Mouse (Mus musculus) urinary bladder, postnatal 14 days (tissue): Measurements from ENCODE around the gene Kcnab3.

Source experiments
- DNase-seq: peaks from one replicate; pipeline ENCODE4 v3.0.0; 2021; ENCODE audit warnings: low spot score

Gene Kcnab3

DNA sequence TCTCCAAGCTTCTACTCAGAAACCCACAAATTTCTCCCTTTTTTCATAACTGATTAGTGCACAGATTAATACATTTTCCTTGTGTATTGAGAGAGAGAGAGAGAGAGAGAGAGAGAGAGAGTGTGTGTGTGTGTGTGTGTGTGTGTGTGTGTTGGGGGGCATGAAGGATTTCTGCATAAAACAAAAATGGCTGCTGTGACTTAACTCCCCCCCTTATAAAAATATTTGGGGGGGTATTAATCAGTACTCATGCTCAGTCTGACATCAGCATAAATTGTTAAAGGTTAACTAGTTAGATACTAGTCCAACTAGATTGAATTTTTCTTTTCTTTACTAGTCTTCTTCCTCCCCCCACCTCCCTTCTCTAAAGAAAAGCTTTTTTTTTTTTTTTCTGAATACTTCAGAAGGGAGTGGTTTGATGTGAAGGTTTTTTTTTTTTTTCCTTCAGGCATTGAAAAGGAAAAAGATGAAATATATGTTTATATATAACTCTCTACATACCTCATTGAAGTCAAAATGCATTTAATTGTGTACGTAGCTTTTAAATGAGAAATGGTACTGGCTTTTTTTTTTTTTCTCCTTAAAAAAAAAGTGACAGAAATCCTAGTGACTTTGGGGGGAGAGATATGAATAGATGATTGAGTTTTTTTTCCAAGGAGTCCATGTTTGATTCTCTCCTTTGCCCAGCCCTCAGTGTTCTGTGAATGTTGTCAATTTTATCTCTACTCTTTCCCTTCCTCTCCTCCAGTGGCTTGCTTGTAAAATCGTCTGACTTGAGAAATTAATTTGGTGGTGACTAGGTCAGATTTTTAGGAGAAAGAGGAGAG lies 44.1 kb downstream of the Kcnab3 start:
- DNase-seq, result no peak

DNA sequence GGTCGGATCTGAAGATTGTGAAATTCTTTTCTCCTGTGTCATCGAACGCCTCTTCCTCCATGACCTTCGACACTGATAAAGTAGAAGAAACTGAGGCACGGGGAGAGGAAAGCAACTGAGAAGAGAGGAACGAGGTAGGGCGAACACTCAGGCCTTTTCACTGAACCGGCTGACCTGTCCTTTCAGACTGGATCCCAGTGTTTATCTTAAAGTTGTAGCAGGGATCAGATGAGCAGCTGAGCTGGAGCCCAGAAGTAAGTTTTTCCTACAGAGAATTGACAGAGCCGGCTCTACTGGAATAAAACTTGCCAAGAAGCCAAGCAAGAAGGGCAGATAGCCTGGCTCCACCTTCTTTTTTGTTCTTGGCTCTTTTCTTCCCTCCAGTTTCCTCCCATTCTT lies 44.8 kb downstream of the Kcnab3 start:
- DNase-seq, result no peak

DNA sequence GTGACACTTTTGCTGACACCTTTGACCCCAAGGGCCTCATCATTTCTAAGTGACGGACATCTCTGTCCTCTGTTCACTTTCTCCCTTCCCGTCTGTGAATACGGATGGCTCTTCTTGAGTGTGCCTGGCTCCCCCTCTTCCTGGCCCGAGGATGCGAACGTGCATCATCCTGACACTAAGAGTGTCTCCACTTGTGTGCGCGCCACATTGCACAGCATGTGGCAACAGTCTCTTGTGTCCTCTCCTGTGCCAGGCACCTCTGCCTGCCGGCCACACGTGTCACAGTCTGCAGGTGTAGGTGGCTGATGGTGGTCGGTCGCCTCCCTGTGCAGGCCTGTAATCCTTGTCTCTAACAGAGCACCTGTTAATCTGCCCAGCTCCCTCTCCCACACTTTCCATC lies 45.5 kb downstream of the Kcnab3 start:
- no peak for DNase-seq

DNA sequence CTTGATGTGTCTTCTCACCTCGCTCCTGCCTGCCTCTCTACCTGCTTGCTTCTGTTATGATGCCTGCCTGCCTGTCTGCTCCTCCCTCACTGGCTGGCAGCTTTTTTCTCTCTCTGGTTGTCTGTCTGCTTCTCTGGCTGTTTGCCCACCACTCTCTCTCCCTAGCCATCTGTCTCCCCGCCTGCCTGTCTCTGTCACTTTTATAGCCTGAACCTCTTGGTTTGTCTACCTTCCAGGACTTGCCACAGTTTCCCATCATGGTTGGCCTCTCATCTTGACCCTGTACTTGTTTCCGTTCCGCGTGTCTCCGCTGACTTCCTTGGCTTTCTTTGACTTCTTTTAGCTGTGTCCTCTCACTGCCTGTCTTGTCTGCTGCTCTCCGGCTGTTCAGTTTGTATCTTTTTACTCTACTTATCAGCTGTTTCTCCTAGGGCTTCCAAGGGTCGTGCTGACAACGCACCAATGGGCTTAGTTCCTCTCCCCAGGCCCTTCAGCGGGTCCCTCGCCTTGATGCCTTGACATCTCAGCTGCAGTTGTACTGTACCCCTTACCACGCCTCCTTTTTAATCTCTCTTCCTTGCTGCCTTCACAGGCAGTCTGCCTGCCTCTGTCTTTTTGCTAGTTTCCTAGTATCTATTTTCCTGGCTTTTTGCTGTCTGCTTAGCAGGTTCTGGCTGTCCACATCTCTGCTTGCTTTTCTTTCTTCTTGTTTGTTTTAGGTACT lies 46.2 kb downstream of the Kcnab3 start:
- DNase-seq, result no peak

DNA sequence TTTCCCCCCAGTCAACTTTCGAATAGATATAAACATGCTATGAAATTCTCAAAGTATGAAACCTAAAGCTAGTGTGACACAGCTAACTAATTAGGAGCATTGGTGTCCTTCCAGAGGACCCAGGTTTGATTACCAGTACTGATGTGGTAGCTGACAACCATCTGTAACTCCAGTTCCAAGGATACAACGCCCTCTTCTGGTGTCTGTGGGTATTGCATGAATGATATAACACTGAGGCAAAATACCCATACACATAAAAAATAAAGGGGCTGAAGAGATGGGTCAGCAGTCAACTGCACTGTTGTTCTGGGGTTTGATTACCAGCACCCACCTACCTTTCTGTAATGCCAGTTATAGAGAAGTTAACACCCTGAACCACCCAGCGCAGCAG lies 46.7 kb downstream of the Kcnab3 start:
- DNase-seq, result no peak

DNA sequence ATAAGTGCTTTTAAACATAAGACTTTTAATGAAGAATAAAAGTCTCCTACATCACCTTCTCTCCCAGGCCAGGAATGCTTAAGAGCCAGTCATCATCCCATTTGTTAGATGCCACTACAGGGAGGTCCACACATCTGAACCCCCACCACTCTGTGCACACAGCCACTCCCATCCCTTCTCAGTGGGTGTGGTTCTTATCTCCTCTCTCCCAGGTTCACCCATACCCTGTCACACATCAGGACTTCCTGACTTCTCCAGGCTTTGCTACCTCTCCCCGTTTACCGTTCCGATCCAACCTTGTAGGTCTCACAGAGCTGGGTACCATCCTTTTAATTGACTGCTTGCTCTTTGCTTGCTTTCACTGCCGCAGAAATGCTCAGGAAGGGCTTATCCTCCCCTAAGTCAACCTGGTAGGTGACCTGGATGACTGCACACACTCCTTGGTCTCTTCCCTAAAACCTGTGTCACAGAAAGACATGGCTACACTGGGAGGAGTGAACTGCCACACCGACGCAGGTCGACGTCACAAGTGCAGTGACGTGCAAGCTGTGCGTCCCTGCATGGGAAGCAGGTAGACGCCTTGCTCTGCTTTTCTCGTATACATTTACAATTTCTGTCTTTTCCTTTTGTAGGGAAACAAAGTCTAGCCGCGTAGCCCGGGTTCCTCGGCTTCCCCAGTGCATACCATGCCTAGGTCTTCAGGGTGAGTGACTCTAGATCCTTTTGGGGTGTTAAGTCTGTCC lies 47.3 kb downstream of the Kcnab3 start:
- no peak for DNase-seq

DNA sequence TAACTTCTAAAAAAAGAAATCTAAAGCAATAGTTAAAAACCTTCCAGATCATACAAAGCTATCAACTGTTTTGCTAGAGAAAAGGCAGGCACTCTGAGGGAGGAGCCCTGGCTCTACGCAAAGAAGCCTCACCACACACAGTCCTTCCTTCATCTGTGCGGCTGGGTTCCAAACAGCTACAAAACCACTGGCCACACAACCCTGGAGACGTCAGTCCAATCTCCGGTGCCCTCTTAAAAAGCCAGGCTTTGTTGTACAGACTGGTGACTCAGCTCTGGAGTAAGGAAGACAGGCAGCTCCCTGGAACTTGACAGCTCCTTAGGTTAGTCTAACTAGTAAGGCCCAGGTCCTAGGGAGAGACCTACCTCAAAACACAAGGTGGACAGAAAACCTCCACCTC lies 49.6 kb downstream of the Kcnab3 start:
- no peak for DNase-seq

DNA sequence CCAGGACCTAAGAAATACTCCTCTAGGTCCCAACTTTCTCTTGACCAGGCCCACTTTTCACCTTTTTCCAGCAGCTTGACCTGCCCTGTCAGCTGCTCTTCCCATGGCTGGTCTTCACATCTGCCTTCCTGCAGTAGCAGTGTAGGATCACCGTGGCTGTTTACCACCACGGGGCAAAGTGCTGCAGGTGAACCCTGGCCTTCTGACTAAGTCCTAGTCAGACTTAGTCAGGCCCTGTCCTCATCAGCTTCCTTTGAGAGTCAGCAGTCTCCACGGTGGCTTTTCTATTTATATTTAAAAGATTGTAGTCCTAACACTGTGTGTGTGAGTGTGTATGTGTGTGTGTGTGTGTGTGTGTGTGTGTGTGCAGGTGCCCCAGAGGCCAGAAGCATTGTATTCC lies 51.7 kb downstream of the Kcnab3 start:
- no peak for DNase-seq

DNA sequence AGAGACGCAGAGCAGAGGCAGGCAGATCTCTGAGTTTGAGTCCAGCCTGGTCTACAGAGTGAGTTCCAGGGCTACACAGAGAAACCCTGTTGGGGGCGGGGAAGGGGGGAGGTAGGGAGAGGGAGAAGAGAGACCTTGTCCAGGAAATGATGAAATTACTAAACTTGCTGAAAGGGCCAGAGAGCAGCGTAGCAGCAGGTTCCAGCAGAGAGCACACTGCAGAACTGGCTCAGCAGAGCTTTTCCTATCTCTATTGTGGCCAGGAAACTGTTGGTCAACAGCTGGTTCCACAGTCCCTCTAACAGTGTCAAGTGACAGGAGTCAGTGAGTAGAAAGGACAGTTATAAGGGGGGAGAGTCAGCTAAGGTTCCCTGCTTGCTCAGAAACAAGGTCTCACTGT lies 53.5 kb downstream of the Kcnab3 start:
- DNase-seq, result no peak

DNA sequence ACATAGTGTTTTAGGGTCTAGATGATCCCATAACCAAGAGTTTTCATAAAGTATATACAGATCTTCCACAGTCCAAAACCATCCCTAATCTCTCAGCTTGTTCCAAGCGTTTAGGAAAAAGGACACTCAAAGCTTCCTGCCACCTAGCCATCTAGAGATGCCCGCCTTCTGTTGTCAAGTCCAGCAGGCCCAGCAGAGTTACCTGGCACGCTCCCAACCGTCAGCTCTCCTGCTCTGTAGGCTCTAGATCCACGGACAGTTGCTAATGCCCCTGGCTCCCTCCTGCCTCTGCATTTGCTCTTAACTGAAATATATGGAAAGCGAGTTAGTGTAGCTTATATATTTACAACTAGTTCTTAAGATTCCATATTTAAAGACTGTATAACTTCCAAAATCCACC lies 55.3 kb downstream of the Kcnab3 start:
- no peak for DNase-seq
